Mouse (Mus musculus) CH12.LX (cell line): ENCODE results near the gene Vsir.

ENCODE experiments used
- KAT2A ChIP-seq: IDR thresholded peaks from 2 replicates; pipeline ENCODE4 v1.6.1; 2012; ENCODE audit warnings: low read length, improper control_type of control experiment, inconsistent platforms; ENCODE audit not compliant: insufficient replicate concordance
- SMC3 ChIP-seq: IDR thresholded peaks from 2 replicates; pipeline ENCODE4 v1.6.1; 2011; ENCODE audit warnings: low read depth, low read length, improper control_type of control experiment

GRCm38 (mm10) chr10:60304854-60305628 lies 41.6 kb upstream of the Vsir start:
- peak; percentile 93 for TF ChIP-seq SMC3
- no peak for TF ChIP-seq KAT2A
